Mouse (Mus musculus) hindbrain, embryonic 12.5 days (tissue): ENCODE data around the gene Hist1h1d. TPM values are rescaled to one million over a fixed set of nuclear protein-coding genes. Genes with fewer than 3 reads are reported as not detected.
A peak's percentile ranks its signal among the peaks of the same experiment; 100 is the strongest.
"Not testable (repeated sequence)": the region's sequence is repeated elsewhere in the genome, so short reads cannot be mapped to it uniquely, and the experiment has no call there.

Experiments
- ATAC-seq: fragments of 200-750 bp; cut with Nextera tagmentation; 2 replicates; pipeline ENCODE4 v1.8.0; 2017; ENCODE audit warnings: moderate TSS enrichment; ENCODE audit not compliant: low FRiP score
- H3K27ac ChIP-seq: fragments of 300-500 bp; sonication (generic); 2 replicates; pipeline ENCODE4 v1.5.1; 2016; ENCODE audit warnings: mild to moderate bottlenecking
- H3K27me3 ChIP-seq: fragments of 300-500 bp; sonication (generic); 2 replicates; pipeline ENCODE4 v1.6.1; 2016; ENCODE audit warnings: mild to moderate bottlenecking
- H3K36me3 ChIP-seq: fragments of 300-500 bp; sonication (generic); 2 replicates; pipeline ENCODE4 v1.6.1; 2016; ENCODE audit warnings: mild to moderate bottlenecking
- H3K4me1 ChIP-seq: fragments of 300-500 bp; sonication (generic); 2 replicates; pipeline ENCODE4 v1.6.1; 2016
- H3K4me2 ChIP-seq: fragments of 300-500 bp; sonication (generic); replicated peaks from 2 replicates; pipeline ENCODE4 v1.6.1; 2016; ENCODE audit warnings: mild to moderate bottlenecking
- H3K4me3 ChIP-seq: fragments of 300-500 bp; sonication (generic); 2 replicates; pipeline ENCODE4 v1.5.1; 2016; ENCODE audit warnings: mild to moderate bottlenecking
- H3K9ac ChIP-seq: fragments of 300-500 bp; sonication (generic); 2 replicates; pipeline ENCODE4 v1.6.1; 2016; ENCODE audit warnings: mild to moderate bottlenecking, moderate library complexity
- H3K9me3 ChIP-seq: fragments of 300-500 bp; sonication (generic); replicated peaks from 2 replicates; pipeline ENCODE4 v1.6.1; 2016; ENCODE audit warnings: mild to moderate bottlenecking
- WGBS: fragments of 180-500 bp; shearing (Covaris S2); methylation state at CpG from one replicate; pipeline ENCODE4 v1.1.7; 2016; 5-methylcytosine and 5-hydroxymethylcytosine counted together
- polyA plus RNA-seq: library from polyadenylated mRNA; unstranded; fragments of >200 nt; fragmentation: Nextera tagmentation; extraction: Ambion mirVana; gene quantifications from 2 replicates; pipeline ENCODE4 v1.2.1, GENCODE M21; 2016

Gene Hist1h1d
- polyA plus RNA-seq, 1 experiment from 2014 or later: 0.39 TPM

- peak within 1 kb of the TSS; percentile 97 for H3K27ac ChIP-seq
- peak; percentile 82 for ATAC-seq
- H3K4me2 ChIP-seq: peak within 1 kb of the TSS; percentile 76
- peaks cover 25% of the 10 kb centered on the region for H3K4me1 ChIP-seq
- H3K36me3 ChIP-seq: no peaks in the 10 kb centered on the region
- H3K4me3 ChIP-seq: peak within 1 kb of the TSS; percentile 51
- H3K9me3 ChIP-seq: no peaks in the 10 kb centered on the region
- H3K27me3 ChIP-seq: no peaks in the 10 kb centered on the region
- WGBS: under 1% methylated on average over 62 of the region's 70 CpGs
- peak within 1 kb of the TSS; percentile 64 for H3K9ac ChIP-seq
These were observed 21.9 kb upstream of the Hist1h1d start, which contains the start of gene Hist1h4h for GRCm38 (mm10) chr13:23530901-23531875. Gene Hist1h4h (plus strand): TSS chr13:23531050.

GRCm38 (mm10) chr13:23532262-23533075 lies 20.6 kb upstream of the Hist1h1d start:
- no peaks in the 10 kb centered on the region for H3K9me3 ChIP-seq
- H3K27me3 ChIP-seq: no peaks in the 10 kb centered on the region
- peaks cover 32% of the 10 kb centered on the region for H3K4me1 ChIP-seq
- peak overlapping the region; percentile 51 for H3K4me3 ChIP-seq
- H3K27ac ChIP-seq: peak overlapping the region; percentile 97
- peak overlapping the region; percentile 64 for H3K9ac ChIP-seq
- 25% methylated on average over 9 of the region's 9 CpGs for WGBS
- ATAC-seq: no peak
- H3K36me3 ChIP-seq: no peaks in the 10 kb centered on the region
- peak overlapping the region; percentile 76 for H3K4me2 ChIP-seq

- ATAC-seq: peak; percentile 38
- peak within 1 kb of the TSS; percentile 51 for H3K4me3 ChIP-seq
- H3K9me3 ChIP-seq, H3K36me3 ChIP-seq, H3K27me3 ChIP-seq: not testable (repeated sequence)
- WGBS: under 1% methylated on average over 30 of the region's 53 CpGs
- H3K4me1 ChIP-seq: peaks cover 32% of the 10 kb centered on the region
- peak within 1 kb of the TSS; percentile 36 for H3K9ac ChIP-seq
- H3K4me2 ChIP-seq: peak within 1 kb of the TSS; percentile 76
- H3K27ac ChIP-seq: peak within 1 kb of the TSS; percentile 97
These were observed 19.3 kb upstream of the Hist1h1d start, which contains the start of gene Hist1h2af for GRCm38 (mm10) chr13:23533560-23534367. Gene Hist1h2af (plus strand): TSS chr13:23533906.

- Histone ChIP-seq H3K27me3 (no peaks in the 10 kb centered on the region), H3K4me1 (peaks cover 32% of the 10 kb centered on the region), H3K4me3 (peak overlapping the region; percentile 50), H3K9ac (peak overlapping the region; percentile 36), H3K9me3 (no peaks in the 10 kb centered on the region), H3K4me2 (peak overlapping the region; percentile 76), H3K27ac (peak overlapping the region; percentile 86), H3K36me3 (no peaks in the 10 kb centered on the region)
- no peak for ATAC-seq
- under 1% methylated on average over 15 of the region's 15 CpGs for WGBS
These were observed 18.5 kb upstream of the Hist1h1d start for GRCm38 (mm10) chr13:23534368-23535131.

- under 1% methylated on average over 41 of the region's 62 CpGs for WGBS
- H3K27me3 ChIP-seq: not testable (repeated sequence)
- H3K27ac ChIP-seq: peak within 1 kb of the TSS; percentile 86
These were observed 17.7 kb upstream of the Hist1h1d start, which contains the start of gene Hist1h3g for GRCm38 (mm10) chr13:23535137-23536075. Gene Hist1h3g (plus strand): TSS chr13:23535422.

GRCm38 (mm10) chr13:23536076-23536822 lies 16.8 kb upstream of the Hist1h1d start:
- Histone ChIP-seq H3K4me1 (peaks cover 32% of the 10 kb centered on the region), H3K4me3 (peak overlapping the region; percentile 50), H3K36me3 (no peaks in the 10 kb centered on the region), H3K9ac (peak overlapping the region; percentile 57), H3K9me3 (no peaks in the 10 kb centered on the region), H3K4me2 (peak overlapping the region; percentile 76), H3K27me3 (no peaks in the 10 kb centered on the region), H3K27ac (no peak overlapping the region)
- 19% methylated on average over 7 of the region's 7 CpGs for WGBS
- no peak for ATAC-seq

More at GRCm38 (mm10) chr13:23535137-23536075, 17.7 kb upstream of the Hist1h1d start, which contains the start of gene Hist1h3g:
- ATAC-seq: peak; percentile 91
- not testable (repeated sequence) for H3K9me3 ChIP-seq, H3K36me3 ChIP-seq
- H3K4me2 ChIP-seq: peak within 1 kb of the TSS; percentile 76
- peak within 1 kb of the TSS; percentile 59 for H3K9ac ChIP-seq
- H3K4me3 ChIP-seq: peak within 1 kb of the TSS; percentile 50
- peaks cover 32% of the 10 kb centered on the region for H3K4me1 ChIP-seq

GRCm38 (mm10) chr13:23537006-23537710 lies 15.9 kb upstream of the Hist1h1d start:
- H3K4me3 ChIP-seq: peak overlapping the region; percentile 13; the same call in 1 of the 2 replicates
- no peak overlapping the region for H3K27ac ChIP-seq
- no peaks in the 10 kb centered on the region for H3K9me3 ChIP-seq
- 0 out of 2 replicates have a peak overlapping the region, but pooled peaks have one; percentile 10 for H3K9ac ChIP-seq
- WGBS: 91% methylated on average over 3 of the region's 3 CpGs
- H3K4me1 ChIP-seq: peaks cover 30% of the 10 kb centered on the region
- H3K27me3 ChIP-seq: no peaks in the 10 kb centered on the region
- H3K4me2 ChIP-seq: peak overlapping the region; percentile 76
- no peaks in the 10 kb centered on the region for H3K36me3 ChIP-seq
- ATAC-seq: no peak

- 0 out of 2 replicates have a peak overlapping the region, but pooled peaks have one; percentile 4 for H3K4me2 ChIP-seq
- WGBS: 67% methylated on average over 5 of the region's 5 CpGs
- H3K4me1 ChIP-seq: peaks cover 23% of the 10 kb centered on the region
- ATAC-seq: no peak
- no peaks in the 10 kb centered on the region for H3K27me3 ChIP-seq
- no peaks in the 10 kb centered on the region for H3K36me3 ChIP-seq
- no peak overlapping the region for H3K9ac ChIP-seq
- H3K9me3 ChIP-seq: no peaks in the 10 kb centered on the region
- H3K4me3 ChIP-seq: no peak overlapping the region
- no peak overlapping the region for H3K27ac ChIP-seq
These were observed 14.8 kb upstream of the Hist1h1d start for GRCm38 (mm10) chr13:23538249-23538648.

GRCm38 (mm10) chr13:23539821-23540220 lies 13.2 kb upstream of the Hist1h1d start:
- not testable (repeated sequence) for H3K4me3 ChIP-seq, ATAC-seq, H3K36me3 ChIP-seq, H3K9ac ChIP-seq, H3K27me3 ChIP-seq, H3K9me3 ChIP-seq, H3K4me2 ChIP-seq, H3K27ac ChIP-seq
- H3K4me1 ChIP-seq: peaks cover 15% of the 10 kb centered on the region
- WGBS: 65% methylated on average over 1 of the region's 1 CpGs
